Mouse (Mus musculus): ENCODE data around the gene Pdcl2. TPM values are rescaled to one million over a fixed set of nuclear protein-coding genes. Genes with fewer than 3 reads are reported as not detected.

Pdcl2 gene
- total RNA-seq, 2 experiments from 2014 or later, result not detected

GRCm38 (mm10) chr5:76303745-76304451 lies 27.1 kb downstream of the Pdcl2 start:
- DNase-seq (ENCODE audit: extremely low spot score in 1 of 2, low spot score in 1 of 2), result peak; percentile 58 to 67

GRCm38 (mm10) chr5:76303379-76303744 lies 27.6 kb downstream of the Pdcl2 start:
- DNase-seq (ENCODE audit: extremely low spot score in 1 of 2, low spot score in 1 of 2), result no peak

GRCm38 (mm10) chr5:76302009-76302408 lies 28.9 kb downstream of the Pdcl2 start:
- DNase-seq (ENCODE audit: extremely low spot score in 1 of 2, low spot score in 1 of 2), result no peak

- DNase-seq (ENCODE audit: extremely low spot score in 1 of 2, low spot score in 1 of 2), result no peak
These were observed 41.7 kb downstream of the Pdcl2 start for GRCm38 (mm10) chr5:76289234-76289691.

GRCm38 (mm10) chr5:76288256-76288655 lies 42.7 kb downstream of the Pdcl2 start:
- no peak for DNase-seq (ENCODE audit: extremely low spot score in 1 of 2, low spot score in 1 of 2)

- no peak for DNase-seq (ENCODE audit: extremely low spot score in 1 of 2, low spot score in 1 of 2)
These were observed 43.9 kb downstream of the Pdcl2 start for GRCm38 (mm10) chr5:76287062-76287461.

GRCm38 (mm10) chr5:76285699-76286098 lies 45.3 kb downstream of the Pdcl2 start:
- DNase-seq (ENCODE audit: extremely low spot score in 1 of 2, low spot score in 1 of 2), result no peak

GRCm38 (mm10) chr5:76283890-76284289 lies 47.1 kb downstream of the Pdcl2 start:
- DNase-seq (ENCODE audit: extremely low spot score in 1 of 2, low spot score in 1 of 2), result no peak

- no peak for DNase-seq (ENCODE audit: extremely low spot score in 1 of 2, low spot score in 1 of 2)
These were observed 56.0 kb downstream of the Pdcl2 start for GRCm38 (mm10) chr5:76274977-76275376.

Other genes with a start within 250 kb of the Pdcl2 start
- 10 to 100 TPM; 17.8 to 21.1 TPM for gene Srd5a3, start 190.9 kb downstream of the Pdcl2 start, total RNA-seq (2021)
- 10 to 100 TPM; 33.8 to 34.0 TPM for gene Tmem165, start 147.3 kb downstream of the Pdcl2 start, total RNA-seq (2021)
- gene Clock, start 26.4 kb downstream of the Pdcl2 start, total RNA-seq (2021), result 10 to 100 TPM; 45.2 to 50.3 TPM
- gene Nmu, start 32.6 kb upstream of the Pdcl2 start, total RNA-seq (2021), result not detected
- gene Gm7271, start 152.9 kb upstream of the Pdcl2 start, total RNA-seq (2021), result not detected
- 10 to 100 TPM; 48.4 to 60.1 TPM for gene Exoc1, start 198.2 kb upstream of the Pdcl2 start, total RNA-seq (2021)

Data from layer of hippocampus, postnatal 25 days (tissue).